Mouse (Mus musculus) kidney, postnatal 0 days (tissue): ENCODE measurements around the gene Fn3krp. TPM values are rescaled to one million over a fixed set of nuclear protein-coding genes. Genes with fewer than 3 reads are reported as not detected.

ENCODE experiments used
- ATAC-seq: fragments of 200-750 bp; cut with Nextera tagmentation; replicated peaks from 2 replicates; pipeline ENCODE4 v1.8.0; 2017; ENCODE audit warnings: low read depth, moderate number of reproducible peaks, moderate TSS enrichment, moderate library complexity; ENCODE audit not compliant: low FRiP score
- DNase-seq: peaks from one replicate; pipeline ENCODE4 v3.0.0-alpha.2; 2016; ENCODE audit warnings: low spot score
- H3K27ac ChIP-seq: fragments of 300-500 bp; sonication (generic); 2 replicates; pipeline ENCODE4 v1.5.1; 2014; ENCODE audit warnings: mild to moderate bottlenecking
- H3K27me3 ChIP-seq: fragments of 300-500 bp; sonication (generic); 2 replicates; pipeline ENCODE4 v1.6.1; 2014; ENCODE audit warnings: low read length, mixed read lengths; ENCODE audit not compliant: insufficient read depth
- H3K36me3 ChIP-seq: fragments of 300-500 bp; sonication (generic); 2 replicates; pipeline ENCODE4 v1.6.1; 2014; ENCODE audit warnings: low read length, mixed read lengths; ENCODE audit not compliant: insufficient read depth
- H3K4me1 ChIP-seq: fragments of 300-500 bp; sonication (generic); replicated peaks from 2 replicates; pipeline ENCODE4 v1.6.1; 2014; ENCODE audit warnings: antibody characterized with exemption, low read length, mixed read lengths; ENCODE audit not compliant: insufficient read depth
- H3K4me2 ChIP-seq: fragments of 300-500 bp; sonication (generic); 2 replicates; pipeline ENCODE4 v1.6.1; 2014; ENCODE audit warnings: mild to moderate bottlenecking, low read length, moderate library complexity, mixed read lengths
- H3K4me3 ChIP-seq: fragments of 300-500 bp; sonication (generic); replicated peaks from 2 replicates; pipeline ENCODE4 v1.5.1; 2014; ENCODE audit warnings: low read depth, low read length
- H3K9ac ChIP-seq: fragments of 300-500 bp; sonication (generic); 2 replicates; pipeline ENCODE4 v1.6.1; 2014; ENCODE audit warnings: low read depth, low read length
- H3K9me3 ChIP-seq: fragments of 300-500 bp; sonication (generic); replicated peaks from 2 replicates; pipeline ENCODE4 v1.6.1; 2016; ENCODE audit warnings: low read length, inconsistent platforms, mixed read lengths
- CTCF ChIP-seq: IDR thresholded peaks from 2 replicates; pipeline ENCODE4 v1.5.1; 2016; ENCODE audit warnings: antibody characterized with exemption, low read depth, mild to moderate bottlenecking, moderate library complexity
- WGBS: fragments of 180-500 bp; shearing (Covaris S2); extraction: QIAGEN DNeasy Blood & Tissue Kit; methylation state at CpG from one replicate; pipeline ENCODE4 v1.1.7; 2014; 5-methylcytosine and 5-hydroxymethylcytosine counted together
- polyA plus RNA-seq: library from polyadenylated mRNA; unstranded; fragments of >200 nt; fragmentation: Nextera tagmentation; extraction: Ambion mirVana; gene quantifications from 2 replicates; pipeline ENCODE4 v1.2.1, GENCODE M21; 2015

Fn3krp gene
- polyA plus RNA-seq, 1 experiment from 2014 or later, result 10.3 TPM

GRCm38 (mm10) chr11:121420379-121420778, 822 bp upstream of the Fn3krp start:
- peak overlapping the region; percentile 68; the same call in 1 of the 2 replicates for H3K4me3 ChIP-seq
- WGBS, result 47% methylated on average over 5 of the region's 5 CpGs
- no peak for TF ChIP-seq CTCF
- H3K9me3 ChIP-seq, result no peaks in the 10 kb centered on the region
- H3K4me2 ChIP-seq, result peak overlapping the region; percentile 69
- no peak overlapping the region for H3K9ac ChIP-seq
- DNase-seq, result no peak
- peak overlapping the region; percentile 44; the same call in 1 of the 2 replicates for H3K27ac ChIP-seq
- no peaks in the 10 kb centered on the region for H3K36me3 ChIP-seq
- no peaks in the 10 kb centered on the region; the same call in 1 of the 2 replicates for H3K4me1 ChIP-seq
- no peaks in the 10 kb centered on the region for H3K27me3 ChIP-seq
- no peak for ATAC-seq

DNA sequence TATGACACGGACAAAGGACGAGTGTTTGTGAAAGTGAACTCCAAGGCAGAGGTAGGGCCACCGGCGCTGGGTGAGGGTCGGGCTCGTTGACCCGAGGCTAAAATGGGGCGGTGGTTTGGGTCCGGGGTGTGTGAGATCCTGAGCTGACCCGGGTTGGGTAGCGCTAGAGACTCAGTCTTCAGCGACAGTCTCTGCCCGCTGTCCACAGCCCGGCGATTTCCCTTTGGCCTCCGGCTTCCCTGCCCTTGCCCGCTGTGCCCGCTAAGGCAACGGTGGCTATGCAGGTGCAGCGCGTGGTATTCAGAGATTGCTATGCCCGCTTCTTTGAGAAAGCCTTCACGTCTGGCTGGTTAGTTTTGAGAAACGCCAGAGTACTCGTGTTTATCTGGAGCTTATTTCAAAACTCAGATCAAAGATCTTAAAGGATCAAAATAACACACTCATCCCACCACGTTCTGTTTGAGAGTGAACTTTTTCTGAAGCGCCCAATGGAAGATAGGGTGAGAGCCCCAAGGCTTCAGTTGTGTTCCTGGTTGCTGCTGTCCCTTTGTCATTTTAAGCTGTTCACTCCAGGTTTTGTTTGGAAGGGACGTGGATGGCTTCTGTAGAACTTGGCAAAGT, 462 bp downstream of the Fn3krp start:
- H3K36me3 ChIP-seq, result no peaks in the 10 kb centered on the region; the same call in 1 of the 2 replicates
- ATAC-seq, result peak; percentile 66
- H3K9ac ChIP-seq, result peak overlapping the region; percentile 68
- DNase-seq, result peak; percentile 39
- no peaks in the 10 kb centered on the region for H3K27me3 ChIP-seq
- H3K27ac ChIP-seq, result peak overlapping the region; percentile 85
- H3K4me1 ChIP-seq, result no peaks in the 10 kb centered on the region; the same call in 1 of the 2 replicates
- no peaks in the 10 kb centered on the region for H3K9me3 ChIP-seq
- H3K4me3 ChIP-seq, result peak overlapping the region; percentile 68
- TF ChIP-seq CTCF, result no peak
- peak overlapping the region; percentile 69 for H3K4me2 ChIP-seq
- 1% methylated on average over 28 of the region's 28 CpGs for WGBS

- 84% methylated on average over 4 of the region's 4 CpGs for WGBS
- DNase-seq, result no peak
- ATAC-seq, result no peak
- H3K36me3 ChIP-seq, result peaks cover 16% of the 10 kb centered on the region; the same call in 1 of the 2 replicates
- no peaks in the 10 kb centered on the region for H3K9me3 ChIP-seq
- TF ChIP-seq CTCF, result no peak
- no peak overlapping the region for H3K27ac ChIP-seq
- peaks cover 8% of the 10 kb centered on the region; the same call in 1 of the 2 replicates for H3K4me1 ChIP-seq
- H3K4me2 ChIP-seq, result no peak overlapping the region
- no peaks in the 10 kb centered on the region for H3K27me3 ChIP-seq
- H3K9ac ChIP-seq, result no peak overlapping the region
- no peak overlapping the region for H3K4me3 ChIP-seq
These were observed 12.2 kb downstream of the Fn3krp start for GRCm38 (mm10) chr11:121433397-121433796.

DNA sequence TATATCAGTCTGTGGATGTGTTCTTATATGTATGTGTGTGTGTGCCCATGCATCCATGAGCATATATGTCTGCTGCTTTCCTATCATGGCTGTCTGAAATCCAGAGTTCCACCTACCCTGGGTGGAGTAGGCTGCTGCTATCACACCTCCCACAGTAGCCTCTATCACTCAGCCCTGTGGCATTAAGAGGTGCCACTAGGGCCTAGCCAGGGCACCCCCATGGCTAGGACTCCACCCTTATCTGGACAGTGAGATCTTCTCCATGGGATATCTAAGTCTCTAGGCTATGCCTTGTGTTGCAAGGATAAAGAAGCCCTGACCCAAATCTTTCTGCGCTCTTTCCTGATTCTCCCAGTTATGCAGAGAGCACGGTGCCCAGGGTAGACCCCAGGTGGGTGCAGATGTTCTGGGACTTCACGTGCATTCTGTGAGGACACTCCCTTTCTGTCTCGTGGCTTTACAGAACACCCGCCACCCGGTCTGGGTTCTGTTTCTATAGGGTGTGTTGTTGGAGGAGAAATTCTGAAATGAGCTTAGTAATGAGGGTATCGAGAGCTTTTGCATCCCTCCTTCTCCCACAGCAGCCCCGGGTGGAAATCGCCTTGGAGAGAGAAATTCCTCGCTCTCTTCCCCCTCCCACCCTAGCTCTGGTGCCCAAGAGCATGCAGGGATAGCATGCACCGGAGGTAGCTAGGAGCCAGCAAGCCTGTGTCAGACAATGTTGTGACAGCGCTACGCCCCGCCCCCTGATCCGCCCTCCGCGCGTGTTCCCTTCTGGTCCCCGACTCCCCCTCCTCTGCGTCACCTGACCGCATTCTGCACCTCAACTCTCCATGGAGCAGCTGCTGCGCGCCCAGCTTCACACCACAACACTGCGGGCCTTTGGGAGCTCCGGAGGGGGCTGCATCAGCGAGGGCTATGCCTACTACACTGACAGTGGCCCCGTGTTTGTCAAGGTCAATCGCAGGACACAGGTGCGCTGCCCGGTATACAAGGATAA, 13.3 kb downstream of the Fn3krp start, which contains the start of gene Fn3k:
Gene Fn3k (plus strand): TSS at position 758 of the 1,000 bp plus-strand sequence.
- WGBS, result 5% methylated on average over 30 of the region's 30 CpGs
- Histone ChIP-seq H3K27ac (peak within 1 kb of the TSS; percentile 27; the same call in 1 of the 2 replicates), H3K4me3 (peak within 1 kb of the TSS; percentile 38), H3K4me2 (peak within 1 kb of the TSS; percentile 76), H3K36me3 (0 out of 2 replicates have a peak, but pooled peaks cover 7% of the 10 kb centered on the region), H3K9me3 (no peaks in the 10 kb centered on the region), H3K27me3 (no peaks in the 10 kb centered on the region), H3K4me1 (peaks cover 8% of the 10 kb centered on the region; the same call in 1 of the 2 replicates), H3K9ac (peak within 1 kb of the TSS; percentile 35; the same call in 1 of the 2 replicates)
- DNase-seq (peak; percentile 87), ATAC-seq (peak; percentile 90; the same call in 1 of the 2 replicates)
- TF ChIP-seq CTCF, result no peak

- H3K4me2 ChIP-seq, result no peak overlapping the region
- no peak overlapping the region for H3K4me3 ChIP-seq
- no peak overlapping the region for H3K9ac ChIP-seq
- peaks cover 8% of the 10 kb centered on the region; the same call in 1 of the 2 replicates for H3K4me1 ChIP-seq
- H3K36me3 ChIP-seq, result no peaks in the 10 kb centered on the region
- WGBS, result 81% methylated on average over 5 of the region's 5 CpGs
- no peaks in the 10 kb centered on the region for H3K9me3 ChIP-seq
- H3K27me3 ChIP-seq, result no peaks in the 10 kb centered on the region
- no peak overlapping the region for H3K27ac ChIP-seq
- no peak for ATAC-seq
- no peak for DNase-seq
- no peak for TF ChIP-seq CTCF
These were observed 16.0 kb downstream of the Fn3krp start for GRCm38 (mm10) chr11:121437236-121437635.
